Mouse (Mus musculus): ENCODE measurements at regions not wholly inside any gene's neighbourhood (a gene's known extent, or its start where the extent isn't known, plus 50 kb on each side); places are given as distances from the start of the nearest gene placed in this dataset.

GRCm38 (mm10) chr1:152165490-152165905 lies 75.6 kb upstream of the 1700025G04Rik start:
- H3K9me3 ChIP-seq (replicated peaks; ENCODE audit: control insufficient read depth, low read length), result no peaks in the 10 kb centered on the region
- no peak overlapping the region for H3K9ac ChIP-seq (ENCODE audit: low read length)
- H3K4me2 ChIP-seq (ENCODE audit: low read length), result peak overlapping the region; percentile 27; the same call in 1 of the 2 replicates
- no peaks in the 10 kb centered on the region for H3K27me3 ChIP-seq (replicated peaks; ENCODE audit: control insufficient read depth, insufficient read depth, low read length)
- peak; percentile 79 for DNase-seq (ENCODE audit: low spot score)
- H3K27ac ChIP-seq (ENCODE audit: low read depth, low read length), result peak overlapping the region; percentile 88
- H3K4me3 ChIP-seq (ENCODE audit: low read depth, low read length), result no peak overlapping the region
- ATAC-seq, result peak; percentile 79
- 33% methylated on average over 5 of the region's 5 CpGs for WGBS
- no peaks in the 10 kb centered on the region for H3K36me3 ChIP-seq (ENCODE audit: control insufficient read depth, insufficient read depth, low read length)
- H3K4me1 ChIP-seq (ENCODE audit: control insufficient read depth, insufficient read depth, low read length), result peaks cover 19% of the 10 kb centered on the region

GRCm38 (mm10) chr1:152164843-152165489 lies 75.0 kb upstream of the 1700025G04Rik start:
- peak overlapping the region; percentile 88 for H3K27ac ChIP-seq (ENCODE audit: low read depth, low read length)
- no peak overlapping the region for H3K9ac ChIP-seq (ENCODE audit: low read length)
- peaks cover 19% of the 10 kb centered on the region for H3K4me1 ChIP-seq (ENCODE audit: control insufficient read depth, insufficient read depth, low read length)
- 46% methylated on average over 12 of the region's 12 CpGs for WGBS
- ATAC-seq, result peak; percentile 70
- no peaks in the 10 kb centered on the region for H3K36me3 ChIP-seq (ENCODE audit: control insufficient read depth, insufficient read depth, low read length)
- no peaks in the 10 kb centered on the region for H3K27me3 ChIP-seq (replicated peaks; ENCODE audit: control insufficient read depth, insufficient read depth, low read length)
- no peaks in the 10 kb centered on the region for H3K9me3 ChIP-seq (replicated peaks; ENCODE audit: control insufficient read depth, low read length)
- H3K4me3 ChIP-seq (ENCODE audit: low read depth, low read length), result no peak overlapping the region
- DNase-seq (ENCODE audit: low spot score), result peak; percentile 83
- H3K4me2 ChIP-seq (ENCODE audit: low read length), result peak overlapping the region; percentile 27; the same call in 1 of the 2 replicates

- Histone ChIP-seq H3K27me3 (replicated peaks; ENCODE audit: control insufficient read depth, insufficient read depth, low read length) (no peaks in the 10 kb centered on the region), H3K36me3 (ENCODE audit: control insufficient read depth, insufficient read depth, low read length) (no peaks in the 10 kb centered on the region), H3K4me2 (ENCODE audit: low read length) (no peak overlapping the region), H3K27ac (ENCODE audit: low read depth, low read length) (peak overlapping the region; percentile 49; the same call in 1 of the 2 replicates), H3K9ac (ENCODE audit: low read length) (no peak overlapping the region), H3K4me3 (ENCODE audit: low read depth, low read length) (no peak overlapping the region), H3K4me1 (ENCODE audit: control insufficient read depth, insufficient read depth, low read length) (peaks cover 19% of the 10 kb centered on the region), H3K9me3 (replicated peaks; ENCODE audit: control insufficient read depth, low read length) (no peaks in the 10 kb centered on the region)
- no peak for DNase-seq (ENCODE audit: low spot score)
- ATAC-seq, result no peak
- WGBS, result 72% methylated on average over 5 of the region's 5 CpGs
Measured at GRCm38 (mm10) chr1:152164212-152164611, 74.3 kb upstream of the 1700025G04Rik start.

- no peaks in the 10 kb centered on the region for H3K36me3 ChIP-seq (ENCODE audit: control insufficient read depth, insufficient read depth, low read length)
- H3K4me2 ChIP-seq (ENCODE audit: low read length), result no peak overlapping the region
- 89% methylated on average over 5 of the region's 5 CpGs for WGBS
- ATAC-seq, result no peak
- no peaks in the 10 kb centered on the region for H3K4me1 ChIP-seq (ENCODE audit: control insufficient read depth, insufficient read depth, low read length)
- no peak overlapping the region for H3K9ac ChIP-seq (ENCODE audit: low read length)
- H3K4me3 ChIP-seq (ENCODE audit: low read depth, low read length), result no peak overlapping the region
- DNase-seq (ENCODE audit: low spot score), result no peak
- H3K9me3 ChIP-seq (replicated peaks; ENCODE audit: control insufficient read depth, low read length), result no peaks in the 10 kb centered on the region
- no peak overlapping the region for H3K27ac ChIP-seq (ENCODE audit: low read depth, low read length)
- H3K27me3 ChIP-seq (replicated peaks; ENCODE audit: control insufficient read depth, insufficient read depth, low read length), result no peaks in the 10 kb centered on the region
Measured at GRCm38 (mm10) chr1:152152474-152152873, 62.5 kb upstream of the 1700025G04Rik start.

- DNase-seq (ENCODE audit: low spot score), result no peak
- no peak for ATAC-seq
- Histone ChIP-seq H3K27ac (ENCODE audit: low read depth, low read length) (no peak overlapping the region), H3K36me3 (ENCODE audit: control insufficient read depth, insufficient read depth, low read length) (no peaks in the 10 kb centered on the region), H3K4me3 (ENCODE audit: low read depth, low read length) (no peak overlapping the region), H3K27me3 (replicated peaks; ENCODE audit: control insufficient read depth, insufficient read depth, low read length) (no peaks in the 10 kb centered on the region), H3K9me3 (replicated peaks; ENCODE audit: control insufficient read depth, low read length) (no peaks in the 10 kb centered on the region), H3K4me2 (ENCODE audit: low read length) (no peak overlapping the region), H3K9ac (ENCODE audit: low read length) (no peak overlapping the region), H3K4me1 (ENCODE audit: control insufficient read depth, insufficient read depth, low read length) (no peaks in the 10 kb centered on the region)
- WGBS, result 77% methylated on average over 3 of the region's 3 CpGs
Measured at GRCm38 (mm10) chr1:152148731-152149130, 58.8 kb upstream of the 1700025G04Rik start.

- Histone ChIP-seq H3K4me2 (ENCODE audit: low read length) (no peak overlapping the region), H3K27ac (ENCODE audit: low read depth, low read length) (no peak overlapping the region), H3K36me3 (ENCODE audit: control insufficient read depth, insufficient read depth, low read length) (no peaks in the 10 kb centered on the region), H3K4me1 (ENCODE audit: control insufficient read depth, insufficient read depth, low read length) (no peaks in the 10 kb centered on the region), H3K27me3 (replicated peaks; ENCODE audit: control insufficient read depth, insufficient read depth, low read length) (no peaks in the 10 kb centered on the region), H3K4me3 (ENCODE audit: low read depth, low read length) (no peak overlapping the region), H3K9ac (ENCODE audit: low read length) (no peak overlapping the region), H3K9me3 (replicated peaks; ENCODE audit: control insufficient read depth, low read length) (0 out of 2 replicates have a peak, but pooled peaks cover 4% of the 10 kb centered on the region)
- 89% methylated on average over 5 of the region's 5 CpGs for WGBS
- DNase-seq (ENCODE audit: low spot score) (no peak), ATAC-seq (no peak)
Measured at GRCm38 (mm10) chr1:152140175-152140574, 50.2 kb upstream of the 1700025G04Rik start.
